Mouse (Mus musculus): Measurements from ENCODE around the gene Pilrb1. TPM values are rescaled to one million over a fixed set of nuclear protein-coding genes. Genes with fewer than 3 reads are reported as not detected.
"Not testable (repeated sequence)": the region's sequence is repeated elsewhere in the genome, so short reads cannot be mapped to it uniquely, and the experiment has no call there.

Pilrb1 gene
- polyA plus RNA-seq, 1 experiment from 2014 or later = not detected

DNA sequence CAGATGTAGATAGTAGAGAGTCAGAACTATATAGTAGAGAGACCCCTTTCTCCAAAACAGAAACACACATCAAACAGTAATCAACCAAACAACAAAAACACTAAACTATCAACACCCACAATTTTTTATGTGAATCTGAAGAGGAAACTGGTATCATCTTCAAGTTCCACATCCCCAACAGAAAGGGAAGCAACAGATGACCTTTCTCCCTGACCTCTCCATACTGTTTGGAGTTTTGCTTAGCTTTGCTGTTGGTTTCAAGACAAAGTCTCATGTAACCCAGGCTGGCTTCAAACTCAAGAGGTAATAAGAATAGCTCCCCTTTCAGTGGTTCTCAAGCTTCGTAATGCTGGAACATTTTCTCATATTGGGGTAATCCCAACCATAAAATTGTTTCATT lies 6.1 kb upstream of the Pilrb1 start:
- H3K4me2 ChIP-seq (replicated peaks); H3K4me1 ChIP-seq (replicated peaks): not testable (repeated sequence)
- WGBS = 91% methylated on average over 1 of the region's 1 CpGs

DNA sequence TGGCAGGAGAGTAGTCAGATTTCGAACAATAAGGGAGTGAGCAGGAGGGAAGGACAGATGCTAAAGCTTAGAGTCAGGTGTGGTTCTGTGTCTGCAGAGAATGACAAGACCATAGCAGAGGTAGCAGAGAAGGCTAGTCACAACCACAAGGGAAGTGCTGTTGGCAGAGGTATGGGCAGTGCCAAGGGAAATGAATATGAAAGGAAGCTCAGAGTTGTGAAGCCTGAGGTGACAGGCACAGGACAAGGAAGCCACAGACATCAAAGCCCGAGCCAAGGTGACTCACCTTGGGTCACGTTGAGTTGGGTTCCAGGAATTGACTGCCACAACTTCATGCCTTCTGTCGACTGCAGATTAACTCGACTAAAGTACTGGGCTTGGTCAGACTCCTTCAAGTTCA lies 1.0 kb downstream of the Pilrb1 start:
- WGBS = 72% methylated on average over 5 of the region's 5 CpGs
- not testable (repeated sequence) for ATAC-seq; H3K9me3 ChIP-seq; H3K4me2 ChIP-seq (replicated peaks); H3K36me3 ChIP-seq; H3K4me1 ChIP-seq (replicated peaks); H3K27ac ChIP-seq; H3K27me3 ChIP-seq; H3K9ac ChIP-seq (replicated peaks); H3K4me3 ChIP-seq (replicated peaks)

More for the DNA sequence above, 6.1 kb upstream of the Pilrb1 start:
- not testable (repeated sequence) for H3K27me3 ChIP-seq; H3K9ac ChIP-seq (replicated peaks); H3K4me3 ChIP-seq (replicated peaks); H3K36me3 ChIP-seq; ATAC-seq; H3K9me3 ChIP-seq; H3K27ac ChIP-seq

DNA sequence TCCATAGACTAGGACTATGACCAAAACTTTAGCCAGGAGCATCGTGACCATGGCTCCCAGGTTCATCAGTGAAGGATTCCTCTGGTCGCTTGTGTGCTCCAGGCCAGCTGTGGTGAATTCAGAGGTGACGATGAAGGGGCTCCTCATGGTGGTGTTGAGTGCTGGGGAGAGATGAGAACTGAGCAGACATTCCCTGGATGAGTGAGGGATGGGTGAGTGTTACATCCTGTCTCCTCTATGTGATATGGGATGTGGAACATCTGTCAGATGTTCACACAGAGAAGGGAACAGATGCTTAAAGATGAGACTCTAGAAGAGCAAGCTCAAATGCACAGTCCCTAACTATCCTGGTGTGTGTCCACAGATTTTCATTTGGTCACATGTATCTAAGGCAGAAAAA lies 3.0 kb downstream of the Pilrb1 start:
- ATAC-seq; H3K4me2 ChIP-seq (replicated peaks); H3K27me3 ChIP-seq; H3K9ac ChIP-seq (replicated peaks); H3K9me3 ChIP-seq; H3K27ac ChIP-seq; H3K4me1 ChIP-seq (replicated peaks); H3K4me3 ChIP-seq (replicated peaks); H3K36me3 ChIP-seq: not testable (repeated sequence)
- WGBS = 77% methylated on average over 3 of the region's 3 CpGs

DNA sequence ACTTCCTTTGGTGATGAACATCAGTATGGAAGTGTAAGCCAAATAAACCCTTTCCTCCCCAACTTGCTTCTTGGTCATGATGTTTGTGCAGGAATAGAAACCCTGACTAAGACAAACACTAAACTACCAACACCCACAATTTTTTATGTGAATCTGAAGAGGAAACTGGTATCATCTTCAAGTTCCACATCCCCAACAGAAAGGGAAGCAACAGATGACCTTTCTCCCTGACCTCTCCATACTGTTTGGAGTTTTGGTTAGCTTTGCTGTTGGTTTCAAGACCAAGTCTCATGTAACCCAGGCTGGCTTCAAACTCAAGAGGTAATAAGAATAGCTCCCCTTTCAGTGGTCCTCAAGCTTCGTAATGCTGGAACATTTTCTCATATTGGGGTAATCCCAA lies 7.6 kb downstream of the Pilrb1 start:
- H3K36me3 ChIP-seq; H3K4me2 ChIP-seq (replicated peaks); H3K9ac ChIP-seq (replicated peaks); H3K27ac ChIP-seq; H3K27me3 ChIP-seq; H3K9me3 ChIP-seq; H3K4me3 ChIP-seq (replicated peaks); ATAC-seq; H3K4me1 ChIP-seq (replicated peaks): not testable (repeated sequence)
- 84% methylated on average over 1 of the region's 1 CpGs for WGBS

DNA sequence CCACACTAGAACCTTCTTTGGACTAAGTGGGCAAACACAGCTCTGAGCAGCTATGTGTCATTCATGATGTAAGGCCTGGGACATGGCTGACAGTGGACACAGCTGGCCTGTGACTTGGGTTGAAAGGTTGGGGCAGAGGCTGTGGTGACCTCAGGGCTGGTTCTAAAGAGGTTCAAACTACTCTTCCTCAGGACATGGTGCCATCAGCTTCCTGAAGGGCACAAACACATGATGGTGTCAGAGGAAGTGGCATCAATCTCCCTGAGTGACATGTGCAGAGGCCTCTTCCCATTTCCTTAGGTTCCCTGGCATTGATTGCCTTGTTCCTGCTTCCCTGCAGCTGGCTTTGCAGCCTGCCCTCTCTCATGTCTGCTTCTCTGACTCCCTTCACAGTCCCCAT lies 20.8 kb downstream of the Pilrb1 start:
- not testable (repeated sequence) for H3K9ac ChIP-seq (replicated peaks); H3K27ac ChIP-seq; H3K9me3 ChIP-seq; H3K36me3 ChIP-seq; H3K4me2 ChIP-seq (replicated peaks); H3K27me3 ChIP-seq; H3K4me1 ChIP-seq (replicated peaks); ATAC-seq; H3K4me3 ChIP-seq (replicated peaks)

DNA sequence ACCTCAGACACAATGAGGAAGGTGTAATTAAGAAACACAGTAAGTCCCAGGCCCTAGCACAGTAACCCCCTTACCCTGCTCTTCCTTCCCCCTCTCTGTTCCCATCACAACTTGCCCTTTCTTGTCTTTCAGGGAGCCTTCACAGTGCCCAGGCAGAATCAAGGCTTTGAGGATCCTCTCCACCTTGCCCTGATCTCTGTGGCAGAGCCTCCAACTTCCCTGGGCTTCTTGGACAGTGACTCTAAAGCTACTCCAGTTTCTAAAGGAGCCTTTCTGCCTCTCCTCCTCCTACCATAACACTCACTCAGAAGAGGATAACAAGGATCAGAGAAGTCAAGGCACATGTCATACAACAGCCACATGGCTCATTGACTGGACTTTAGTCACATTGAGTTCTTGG lies 21.3 kb downstream of the Pilrb1 start:
- ATAC-seq = no peak
- Histone ChIP-seq H3K4me3 (replicated peaks) (no peak overlapping the region), H3K9ac (replicated peaks) (no peak overlapping the region), H3K9me3 (no peaks in the 10 kb centered on the region), H3K27ac (no peak overlapping the region), H3K36me3 (no peaks in the 10 kb centered on the region), H3K27me3 (no peaks in the 10 kb centered on the region), H3K4me1 (replicated peaks) (no peaks in the 10 kb centered on the region), H3K4me2 (replicated peaks) (no peak overlapping the region)

DNA sequence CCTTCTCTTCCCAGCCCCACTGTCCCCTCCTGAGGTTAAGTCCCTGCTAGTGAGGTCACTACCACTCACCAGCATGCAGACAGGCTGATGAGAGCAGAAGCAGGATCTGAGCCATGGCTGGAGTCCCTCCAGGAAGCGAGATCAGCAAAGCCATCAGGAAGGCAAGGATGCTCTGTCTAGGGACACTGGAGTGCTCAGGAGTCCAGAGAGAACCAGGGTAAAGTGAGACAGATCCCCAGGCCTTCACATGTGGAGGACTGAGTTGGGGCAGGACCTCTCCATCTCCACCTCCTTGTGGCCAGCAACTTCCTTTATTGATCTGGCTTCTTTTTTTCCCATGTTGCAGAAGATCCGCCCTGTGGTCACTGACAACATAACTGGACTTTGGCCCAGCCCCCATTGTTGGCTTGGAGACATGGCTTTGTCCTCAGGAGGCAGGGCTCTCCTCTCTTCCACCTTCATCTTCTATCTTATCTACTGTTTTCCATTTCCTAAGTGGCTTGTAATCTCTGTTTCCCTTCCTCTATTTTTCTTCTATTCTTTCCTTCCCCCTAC lies 21.9 kb downstream of the Pilrb1 start, which contains the start of gene Pilra:
Gene Pilra (minus strand): TSS at position 316 of the 555 bp plus-strand sequence.
- not testable (repeated sequence) for H3K36me3 ChIP-seq
- WGBS = 53% methylated on average over 2 of the region's 2 CpGs

DNA sequence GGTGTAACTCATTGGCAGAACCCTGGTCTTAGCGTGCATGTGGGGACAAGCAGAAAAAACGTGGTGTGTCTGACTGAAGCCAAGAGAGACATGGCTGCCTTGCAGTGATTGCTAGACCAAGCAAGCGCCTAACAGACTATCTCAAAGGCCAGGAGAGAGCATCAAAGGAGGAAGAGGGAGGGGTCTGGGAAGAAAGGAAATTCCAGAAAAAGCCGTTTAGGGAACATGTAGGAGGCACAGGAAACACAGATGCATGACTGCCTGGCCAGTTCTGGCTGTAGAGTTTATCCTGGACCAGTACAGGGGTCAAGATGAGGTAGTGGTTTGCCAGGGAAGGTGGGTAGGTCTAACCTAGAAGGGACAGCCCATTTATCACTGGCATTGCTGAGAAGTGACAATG lies 24.4 kb downstream of the Pilrb1 start:
- H3K9ac ChIP-seq (replicated peaks) = no peak overlapping the region
- WGBS = 61% methylated on average over 4 of the region's 4 CpGs
- H3K4me2 ChIP-seq (replicated peaks) = no peak overlapping the region
- H3K4me1 ChIP-seq (replicated peaks) = no peaks in the 10 kb centered on the region
- ATAC-seq = no peak
- no peak overlapping the region for H3K4me3 ChIP-seq (replicated peaks)
- no peaks in the 10 kb centered on the region for H3K9me3 ChIP-seq
- no peaks in the 10 kb centered on the region for H3K36me3 ChIP-seq
- H3K27ac ChIP-seq = no peak overlapping the region
- no peaks in the 10 kb centered on the region for H3K27me3 ChIP-seq

More for the DNA sequence above, 21.9 kb downstream of the Pilrb1 start, which contains the start of gene Pilra:
- H3K27ac ChIP-seq; H3K27me3 ChIP-seq; H3K9me3 ChIP-seq; H3K4me1 ChIP-seq (replicated peaks); H3K9ac ChIP-seq (replicated peaks); H3K4me3 ChIP-seq (replicated peaks); H3K4me2 ChIP-seq (replicated peaks); ATAC-seq: not testable (repeated sequence)

DNA sequence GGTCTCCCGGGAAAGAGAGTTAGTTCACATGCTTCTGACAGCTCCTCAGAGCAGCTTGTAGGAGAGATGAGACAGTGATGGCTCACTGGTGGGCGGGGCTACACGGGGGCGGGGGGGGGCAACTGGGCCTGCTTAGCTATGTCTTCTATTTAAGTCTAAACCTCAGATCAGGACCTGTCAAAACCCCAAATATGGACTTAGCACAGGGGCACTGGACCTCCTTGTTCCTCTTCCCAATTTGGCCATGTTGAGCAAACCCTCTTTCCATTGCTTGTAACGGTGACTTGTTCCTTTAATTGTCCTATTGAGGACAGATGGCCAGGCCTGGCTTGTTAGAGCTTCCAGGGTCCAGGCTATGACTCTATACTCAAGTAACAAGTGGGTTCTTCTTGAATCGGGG lies 26.4 kb downstream of the Pilrb1 start:
- H3K4me2 ChIP-seq (replicated peaks) = no peak overlapping the region
- H3K27ac ChIP-seq = no peak overlapping the region
- no peaks in the 10 kb centered on the region for H3K27me3 ChIP-seq
- H3K36me3 ChIP-seq = no peaks in the 10 kb centered on the region
- no peaks in the 10 kb centered on the region for H3K9me3 ChIP-seq
- H3K9ac ChIP-seq (replicated peaks) = no peak overlapping the region
- H3K4me3 ChIP-seq (replicated peaks) = no peak overlapping the region
- no peak for ATAC-seq
- no peaks in the 10 kb centered on the region for H3K4me1 ChIP-seq (replicated peaks)
- WGBS = 82% methylated on average over 6 of the region's 6 CpGs

DNA sequence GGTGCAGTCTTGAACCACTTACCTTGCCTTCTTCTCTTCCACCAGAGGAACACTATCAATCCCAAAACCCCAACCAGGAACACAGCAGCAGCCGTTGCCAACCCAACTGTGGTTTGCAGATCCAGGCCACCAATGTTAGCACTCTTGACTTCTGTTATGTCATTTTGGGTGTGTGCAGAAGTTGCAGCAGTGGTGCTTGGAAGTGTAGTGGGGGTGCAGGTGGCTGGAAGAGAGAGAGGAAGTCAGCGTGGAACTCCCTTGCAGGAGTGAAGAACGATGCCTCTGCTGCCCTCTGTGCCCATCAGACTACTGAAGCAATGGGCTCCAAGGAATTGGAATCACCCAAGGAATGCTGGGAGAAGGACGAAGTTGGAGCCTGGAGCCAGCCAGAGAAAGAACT lies 26.8 kb downstream of the Pilrb1 start:
- Histone ChIP-seq H3K9me3 (no peaks in the 10 kb centered on the region), H3K36me3 (no peaks in the 10 kb centered on the region), H3K27ac (no peak overlapping the region), H3K4me1 (replicated peaks) (no peaks in the 10 kb centered on the region), H3K27me3 (no peaks in the 10 kb centered on the region), H3K4me2 (replicated peaks) (no peak overlapping the region), H3K4me3 (replicated peaks) (no peak overlapping the region), H3K9ac (replicated peaks) (no peak overlapping the region)
- WGBS = 91% methylated on average over 4 of the region's 4 CpGs
- ATAC-seq = no peak

DNA sequence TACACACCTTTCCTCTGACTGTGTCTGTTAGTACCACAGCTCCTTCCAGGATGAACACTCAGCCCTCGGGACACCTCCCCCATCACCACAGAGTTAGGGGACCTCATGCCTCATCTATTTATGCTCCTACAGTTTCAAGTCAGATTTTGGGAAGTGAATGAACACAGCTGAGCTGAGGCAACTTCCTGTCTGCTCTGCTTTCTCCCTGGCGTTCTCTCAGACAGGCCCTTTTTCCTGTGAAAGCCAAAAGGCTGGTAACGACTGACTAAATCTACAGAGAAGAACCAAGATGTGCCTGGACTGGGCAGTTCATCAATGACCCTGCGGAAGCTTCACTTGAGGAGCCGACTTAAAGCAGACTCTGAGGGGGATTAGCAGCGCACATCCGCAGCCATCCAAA lies 27.7 kb downstream of the Pilrb1 start:
- no peak overlapping the region for H3K4me3 ChIP-seq (replicated peaks)
- WGBS = 84% methylated on average over 7 of the region's 7 CpGs
- no peak overlapping the region for H3K27ac ChIP-seq
- no peaks in the 10 kb centered on the region for H3K36me3 ChIP-seq
- H3K9ac ChIP-seq (replicated peaks) = no peak overlapping the region
- H3K4me1 ChIP-seq (replicated peaks) = no peaks in the 10 kb centered on the region
- no peak overlapping the region for H3K4me2 ChIP-seq (replicated peaks)
- H3K9me3 ChIP-seq = no peaks in the 10 kb centered on the region
- no peaks in the 10 kb centered on the region for H3K27me3 ChIP-seq
- ATAC-seq = no peak

DNA sequence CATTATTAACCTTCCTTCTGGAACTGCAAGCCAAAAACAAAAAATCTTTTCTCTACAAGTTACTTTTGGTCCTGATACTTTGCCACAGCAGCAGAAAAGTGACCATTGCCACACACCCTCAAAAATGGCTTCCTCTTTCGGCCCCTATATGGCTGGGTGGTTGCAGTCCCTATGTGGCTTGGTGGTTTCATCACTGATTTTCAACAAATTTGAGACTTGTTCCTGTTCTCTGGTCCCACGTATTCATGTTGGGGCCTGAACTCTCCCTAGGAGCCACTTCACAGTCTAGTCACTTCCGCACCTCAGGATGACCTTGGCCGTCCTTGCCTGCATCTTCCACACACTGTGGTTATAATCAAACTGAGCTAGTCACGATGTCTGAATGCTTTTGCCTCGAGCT lies 29.2 kb downstream of the Pilrb1 start:
- H3K4me3 ChIP-seq (replicated peaks) = no peak overlapping the region
- ATAC-seq = no peak
- no peak overlapping the region for H3K27ac ChIP-seq
- 89% methylated on average over 6 of the region's 6 CpGs for WGBS
- no peaks in the 10 kb centered on the region for H3K9me3 ChIP-seq
- no peaks in the 10 kb centered on the region for H3K27me3 ChIP-seq
- no peaks in the 10 kb centered on the region for H3K4me1 ChIP-seq (replicated peaks)
- H3K4me2 ChIP-seq (replicated peaks) = no peak overlapping the region
- H3K36me3 ChIP-seq = no peaks in the 10 kb centered on the region
- no peak overlapping the region for H3K9ac ChIP-seq (replicated peaks)

DNA sequence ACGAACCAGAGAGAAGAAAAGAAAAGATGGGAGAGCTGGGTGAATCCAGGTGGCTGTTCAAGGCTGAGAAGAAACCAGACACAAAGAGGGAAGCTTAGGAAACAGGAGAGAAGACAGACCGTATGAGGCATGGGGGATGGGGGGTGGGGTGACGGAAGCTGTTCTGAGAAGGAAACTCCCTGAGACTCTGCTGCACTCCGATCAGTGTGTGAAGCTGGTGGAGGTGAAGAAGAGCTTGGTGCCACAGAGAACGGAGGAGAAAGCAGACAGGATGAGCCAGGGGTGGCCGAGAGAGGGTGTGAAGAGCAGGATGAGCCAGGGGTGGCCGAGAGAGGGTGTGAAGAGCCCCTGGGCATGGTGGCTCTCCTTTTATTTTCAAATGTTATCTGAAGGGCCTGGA lies 31.5 kb downstream of the Pilrb1 start:
- Histone ChIP-seq H3K4me1 (replicated peaks) (no peaks in the 10 kb centered on the region), H3K36me3 (no peaks in the 10 kb centered on the region), H3K9ac (replicated peaks) (no peak overlapping the region), H3K4me2 (replicated peaks) (no peak overlapping the region), H3K4me3 (replicated peaks) (no peak overlapping the region), H3K27me3 (no peaks in the 10 kb centered on the region), H3K9me3 (no peaks in the 10 kb centered on the region), H3K27ac (no peak overlapping the region)
- no peak for ATAC-seq
- WGBS = 68% methylated on average over 7 of the region's 7 CpGs
